Mouse (Mus musculus) hindbrain, embryonic 16.5 days (tissue): ENCODE data around the gene Olfr1258. TPM values are rescaled to one million over a fixed set of nuclear protein-coding genes. Genes with fewer than 3 reads are reported as not detected.
"Not testable (repeated sequence)": the region's sequence is repeated elsewhere in the genome, so short reads cannot be mapped to it uniquely, and the experiment has no call there.

Experiments used
- ATAC-seq: fragments of 200-750 bp; cut with Nextera tagmentation; 2 replicates; pipeline ENCODE4 v1.8.0; 2017; ENCODE audit warnings: moderate TSS enrichment, moderate library complexity
- H3K27ac ChIP-seq: fragments of 300-500 bp; sonication (generic); 2 replicates; pipeline ENCODE4 v1.5.1; 2014; ENCODE audit warnings: low read depth, mild to moderate bottlenecking, control low read depth, low read length, moderate library complexity
- H3K27me3 ChIP-seq: fragments of 300-500 bp; sonication (generic); replicated peaks from 2 replicates; pipeline ENCODE4 v1.6.1; 2014; ENCODE audit warnings: low read length; ENCODE audit not compliant: control insufficient read depth, insufficient read depth
- H3K36me3 ChIP-seq: fragments of 300-500 bp; sonication (generic); 2 replicates; pipeline ENCODE4 v1.6.1; 2014; ENCODE audit warnings: mild to moderate bottlenecking, low read length, moderate library complexity, mixed read lengths; ENCODE audit not compliant: control insufficient read depth, insufficient read depth
- H3K4me1 ChIP-seq: fragments of 300-500 bp; sonication (generic); 2 replicates; pipeline ENCODE4 v1.6.1; 2014; ENCODE audit warnings: low read depth, low read length; ENCODE audit not compliant: control insufficient read depth, insufficient read depth
- H3K4me2 ChIP-seq: fragments of 300-500 bp; sonication (generic); 2 replicates; pipeline ENCODE4 v1.6.1; 2014; ENCODE audit warnings: mild to moderate bottlenecking, low read length, control low read depth, moderate library complexity
- H3K4me3 ChIP-seq: fragments of 300-500 bp; sonication (generic); 2 replicates; pipeline ENCODE4 v1.5.1; 2014; ENCODE audit warnings: mild to moderate bottlenecking, low read length, control low read depth, moderate library complexity
- H3K9ac ChIP-seq: fragments of 300-500 bp; sonication (generic); 2 replicates; pipeline ENCODE4 v1.6.1; 2014; ENCODE audit warnings: low read depth, mild to moderate bottlenecking, control low read depth, low read length, moderate library complexity
- H3K9me3 ChIP-seq: fragments of 300-500 bp; sonication (generic); 2 replicates; pipeline ENCODE4 v1.6.1; 2014; ENCODE audit warnings: mild to moderate bottlenecking, low read length, moderate library complexity; ENCODE audit not compliant: control insufficient read depth
- WGBS: fragments of 180-500 bp; shearing (Covaris S2); extraction: QIAGEN DNeasy Blood & Tissue Kit; methylation state at CpG from one replicate; pipeline ENCODE4 v1.1.7; 2014; 5-methylcytosine and 5-hydroxymethylcytosine counted together
- polyA plus RNA-seq: library from polyadenylated mRNA; unstranded; fragments of >200 nt; fragmentation: Nextera tagmentation; extraction: Ambion mirVana; gene quantifications from 2 replicates; pipeline ENCODE4 v1.2.1, GENCODE M21; 2015

Olfr1258 gene
- polyA plus RNA-seq, result not detected in 2 replicates

DNA sequence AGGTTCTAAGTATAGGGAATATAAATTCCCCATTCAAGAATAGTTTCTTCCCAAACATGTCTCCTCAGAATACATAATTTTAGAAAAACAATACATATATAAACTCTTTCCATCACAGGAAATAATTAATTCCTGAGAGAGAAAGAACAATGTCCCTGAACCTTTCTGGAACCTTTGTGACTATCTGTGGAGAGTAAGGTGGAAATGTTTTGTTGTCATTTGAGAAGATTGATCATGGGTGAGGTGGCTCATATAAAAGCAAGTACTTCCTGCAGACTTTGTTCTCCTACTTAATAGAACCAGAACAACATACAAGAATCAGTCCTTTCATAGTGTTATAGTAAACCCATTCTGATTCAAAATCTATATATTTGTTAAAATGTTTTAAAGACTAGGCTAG, at the start of gene Olfr1258:
TSS of gene Olfr1258 (plus strand) at position 301 of the 400 bp plus-strand sequence.
- H3K4me3 ChIP-seq, result no peak within 1 kb of the TSS
- H3K9ac ChIP-seq, result no peak within 1 kb of the TSS
- no peaks in the 10 kb centered on the region for H3K9me3 ChIP-seq
- H3K4me2 ChIP-seq, result no peak within 1 kb of the TSS
- H3K4me1 ChIP-seq, result no peaks in the 10 kb centered on the region
- no peak within 1 kb of the TSS for H3K27ac ChIP-seq
- no peak for ATAC-seq
- H3K36me3 ChIP-seq, result no peaks in the 10 kb centered on the region
- H3K27me3 ChIP-seq, result no peaks in the 10 kb centered on the region

DNA sequence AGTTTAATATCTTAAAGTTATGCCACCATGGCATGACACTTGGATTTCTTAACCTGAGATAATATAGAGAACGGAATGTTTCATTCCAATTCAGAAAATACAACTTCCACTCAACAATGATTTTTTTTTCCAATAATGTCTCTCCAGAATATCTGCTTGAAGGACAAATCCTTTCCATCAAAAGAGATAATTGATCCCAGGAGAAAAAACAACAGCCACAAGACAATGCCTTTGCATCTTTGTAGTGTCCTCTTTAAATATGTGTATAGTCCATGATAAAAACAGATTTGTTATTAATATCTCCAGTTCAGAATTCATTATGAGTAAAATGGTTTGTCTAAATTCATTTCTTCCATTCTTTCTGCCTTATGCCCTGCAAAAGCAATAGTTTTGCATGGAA, 49.0 kb upstream of the Olfr1258 start, which contains the start of gene Olfr1257:
TSS of gene Olfr1257 (plus strand) at position 301 of the 400 bp plus-strand sequence.
- Histone ChIP-seq H3K4me1 (no peaks in the 10 kb centered on the region), H3K4me2 (no peak within 1 kb of the TSS), H3K9me3 (no peaks in the 10 kb centered on the region), H3K27ac (no peak within 1 kb of the TSS), H3K4me3 (no peak within 1 kb of the TSS), H3K36me3 (no peaks in the 10 kb centered on the region), H3K9ac (no peak within 1 kb of the TSS), H3K27me3 (no peaks in the 10 kb centered on the region)
- ATAC-seq, result no peak
- 93% methylated on average over 1 of the region's 1 CpGs for WGBS

DNA sequence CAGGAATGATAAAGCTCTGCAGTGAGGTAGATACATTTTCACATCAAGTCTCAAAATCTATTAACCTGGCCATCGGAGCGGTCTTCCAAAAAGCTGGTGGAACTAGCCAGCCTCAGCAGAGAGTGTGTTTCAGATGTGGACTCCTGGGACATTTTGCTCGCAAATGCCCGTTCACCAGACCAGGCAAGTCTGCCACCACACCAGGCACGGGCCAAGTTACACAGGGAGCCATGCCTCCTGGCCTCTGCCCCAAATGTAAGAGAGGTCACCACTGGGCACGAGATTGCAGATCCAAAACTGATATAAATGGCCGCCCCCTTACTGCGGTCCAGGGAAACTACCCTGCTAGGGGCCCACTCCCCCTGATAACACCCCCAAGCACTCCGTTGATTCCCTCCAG, 14.5 kb upstream of the Olfr1258 start:
- ATAC-seq, H3K4me1 ChIP-seq, H3K9ac ChIP-seq, H3K9me3 ChIP-seq, H3K4me3 ChIP-seq, H3K27ac ChIP-seq, H3K36me3 ChIP-seq, H3K27me3 ChIP-seq, H3K4me2 ChIP-seq: not testable (repeated sequence)
- WGBS, result 91% methylated on average over 9 of the region's 9 CpGs

DNA sequence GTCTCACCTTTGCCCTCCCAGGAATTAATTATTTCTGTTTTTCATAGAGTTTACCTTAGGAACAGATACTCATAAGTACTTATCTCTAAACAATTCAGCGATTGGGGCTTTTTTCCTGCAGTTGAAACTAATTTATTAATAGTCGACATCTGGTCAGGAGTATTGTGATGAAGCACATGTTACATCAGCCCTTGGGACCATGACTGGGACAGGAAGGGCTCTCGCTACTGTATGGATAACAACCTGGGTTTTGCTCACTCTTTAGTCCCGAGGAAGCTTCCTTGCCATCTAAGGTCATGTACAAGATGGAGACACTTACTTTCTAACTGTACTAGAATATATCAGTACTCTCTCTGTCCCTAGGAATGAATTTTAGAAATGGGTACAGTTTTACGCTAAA, 21.5 kb downstream of the Olfr1258 start, which contains the start of gene Olfr1259:
TSS of gene Olfr1259 (minus strand) at position 101 of the 400 bp plus-strand sequence.
- H3K27me3 ChIP-seq, result no peaks in the 10 kb centered on the region
- no peak within 1 kb of the TSS for H3K4me3 ChIP-seq
- H3K4me1 ChIP-seq, result no peaks in the 10 kb centered on the region
- H3K36me3 ChIP-seq, result no peaks in the 10 kb centered on the region
- no peak within 1 kb of the TSS for H3K9ac ChIP-seq
- no peak within 1 kb of the TSS for H3K27ac ChIP-seq
- H3K4me2 ChIP-seq, result no peak within 1 kb of the TSS
- 90% methylated on average over 5 of the region's 5 CpGs for WGBS
- H3K9me3 ChIP-seq, result 0 out of 2 replicates have a peak, but pooled peaks cover 2% of the 10 kb centered on the region
- no peak for ATAC-seq

DNA sequence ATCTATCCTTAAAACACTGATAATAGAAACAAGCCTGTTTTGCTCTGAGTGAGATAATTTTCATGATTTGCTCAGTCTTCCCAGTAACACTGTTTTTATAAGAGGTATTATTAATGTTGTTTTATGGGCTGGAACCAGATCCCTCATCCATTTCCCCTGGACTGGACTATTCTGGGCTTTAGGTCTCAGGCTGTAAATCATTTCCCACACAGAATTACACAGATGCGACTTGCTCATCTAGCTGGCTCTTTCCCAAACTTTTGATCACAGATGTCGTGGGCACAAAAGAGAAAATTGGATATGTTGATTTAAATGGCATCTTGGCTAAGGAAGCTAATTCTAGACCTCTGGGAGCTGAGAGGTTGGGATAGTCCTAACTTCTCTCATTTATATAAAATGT, 47.1 kb downstream of the Olfr1258 start, which contains the start of gene Olfr1260:
TSS of gene Olfr1260 (plus strand) at position 157 of the 400 bp plus-strand sequence.
- Histone ChIP-seq H3K4me2 (no peak within 1 kb of the TSS), H3K9me3 (no peaks in the 10 kb centered on the region), H3K9ac (no peak within 1 kb of the TSS), H3K27ac (no peak within 1 kb of the TSS), H3K4me3 (no peak within 1 kb of the TSS), H3K36me3 (no peaks in the 10 kb centered on the region), H3K4me1 (no peaks in the 10 kb centered on the region), H3K27me3 (no peaks in the 10 kb centered on the region)
- ATAC-seq, result no peak
- 51% methylated on average over 2 of the region's 2 CpGs for WGBS

DNA sequence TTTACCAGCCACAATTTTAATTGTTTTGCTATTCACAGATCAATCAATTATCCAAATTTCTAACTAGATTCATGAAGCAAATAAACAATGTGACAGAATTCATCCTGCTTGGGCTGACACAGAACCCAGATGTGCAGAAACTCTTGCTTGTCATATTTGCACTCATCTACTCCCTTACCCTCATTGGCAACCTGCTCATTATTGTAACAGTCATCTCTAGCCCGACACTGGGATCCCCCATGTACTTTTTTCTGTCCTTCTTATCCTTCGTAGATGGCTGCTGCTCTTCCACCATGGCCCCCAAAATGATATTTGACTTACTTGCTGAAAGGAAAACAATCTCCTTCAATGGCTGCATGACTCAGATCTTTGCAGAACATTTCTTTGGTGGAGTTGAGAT, 50.6 kb downstream of the Olfr1258 start:
- Histone ChIP-seq H3K9ac (no peak overlapping the region), H3K9me3 (no peaks in the 10 kb centered on the region), H3K4me2 (no peak overlapping the region), H3K36me3 (no peaks in the 10 kb centered on the region), H3K4me1 (no peaks in the 10 kb centered on the region), H3K27me3 (no peaks in the 10 kb centered on the region), H3K4me3 (no peak overlapping the region), H3K27ac (no peak overlapping the region)
- WGBS, result 86% methylated on average over 2 of the region's 2 CpGs
- no peak for ATAC-seq

Other genes with a start within 250 kb of the Olfr1258 start
- not detected in 2 replicates for gene Olfr1252, start 202.3 kb upstream of the Olfr1258 start, polyA plus RNA-seq
- not detected in 2 replicates for gene Olfr1253, start 170.2 kb upstream of the Olfr1258 start, polyA plus RNA-seq
- gene Olfr1254, start 133.7 kb upstream of the Olfr1258 start, polyA plus RNA-seq, result not detected in 2 replicates
- gene Olfr1255, start 115.3 kb upstream of the Olfr1258 start, polyA plus RNA-seq, result not detected in 2 replicates
- gene Olfr1256, start 85.8 kb upstream of the Olfr1258 start, polyA plus RNA-seq, result not detected in 2 replicates
- 0.13 and 0.29 TPM in 2 replicates for gene Olfr48, start 79.1 kb upstream of the Olfr1258 start, polyA plus RNA-seq
- not detected in 2 replicates for gene Olfr1257, start 48.9 kb upstream of the Olfr1258 start, polyA plus RNA-seq
- gene Olfr1259, start 21.4 kb downstream of the Olfr1258 start, polyA plus RNA-seq, result not detected in 2 replicates
- not detected in 2 replicates for gene Olfr1260, start 47.0 kb downstream of the Olfr1258 start, polyA plus RNA-seq
- gene Olfr1261, start 63.9 kb downstream of the Olfr1258 start, polyA plus RNA-seq, result not detected in 2 replicates
- not detected in 2 replicates for gene Olfr1262, start 72.8 kb downstream of the Olfr1258 start, polyA plus RNA-seq
- not detected in 2 replicates for gene Olfr1263, start 84.8 kb downstream of the Olfr1258 start, polyA plus RNA-seq
- gene Olfr1264, start 98.3 kb downstream of the Olfr1258 start, polyA plus RNA-seq, result not detected in 2 replicates
- gene Olfr1265, start 108.0 kb downstream of the Olfr1258 start, polyA plus RNA-seq, result not detected in 2 replicates
- not detected in 2 replicates for gene Olfr140, start 136.3 kb downstream of the Olfr1258 start, polyA plus RNA-seq
- not detected in 2 replicates for gene Olfr1269, start 194.1 kb downstream of the Olfr1258 start, polyA plus RNA-seq
- not detected in 2 replicates for gene Olfr32, start 215.0 kb downstream of the Olfr1258 start, polyA plus RNA-seq
- gene Olfr1270, start 225.8 kb downstream of the Olfr1258 start, polyA plus RNA-seq, result not detected in 2 replicates